Mouse (Mus musculus): ENCODE measurements around the gene Vps35l. TPM values are rescaled to one million over a fixed set of nuclear protein-coding genes. Genes with fewer than 3 reads are reported as not detected.
A peak's percentile ranks its signal among the peaks of the same experiment; 100 is the strongest.

Vps35l gene
- polyA plus RNA-seq, 1 experiment from 2014 or later: 88.8 TPM

- H3K4me3 ChIP-seq (ENCODE audit: low read depth, low read length): no peak overlapping the region
- no peaks in the 10 kb centered on the region for H3K4me1 ChIP-seq (ENCODE audit: control insufficient read depth, insufficient read depth, low read length)
- H3K27ac ChIP-seq (ENCODE audit: low read depth, low read length): no peak overlapping the region
- H3K9me3 ChIP-seq (ENCODE audit: control insufficient read depth, low read length): no peaks in the 10 kb centered on the region
- H3K9ac ChIP-seq (replicated peaks; ENCODE audit: low read depth, low read length): no peak overlapping the region
- H3K4me2 ChIP-seq (ENCODE audit: low read depth, low read length): no peak overlapping the region
- no peaks in the 10 kb centered on the region for H3K27me3 ChIP-seq (ENCODE audit: control insufficient read depth, insufficient read depth, low read length)
- ATAC-seq (ENCODE audit: low read depth): peak; percentile 69; the same call in 1 of the 2 replicates
- 32% methylated on average over 6 of the region's 6 CpGs for WGBS
- peaks cover 25% of the 10 kb centered on the region; the same call in 1 of the 2 replicates for H3K36me3 ChIP-seq (ENCODE audit: control insufficient read depth, insufficient read depth, low read length)
These were observed 38.5 kb downstream of the Vps35l start for GRCm38 (mm10) chr7:118778561-118778960.

- no peak overlapping the region for H3K27ac ChIP-seq (ENCODE audit: low read depth, low read length)
- WGBS: 90% methylated on average over 11 of the region's 11 CpGs
- H3K36me3 ChIP-seq (ENCODE audit: control insufficient read depth, insufficient read depth, low read length): peaks cover 39% of the 10 kb centered on the region
- no peaks in the 10 kb centered on the region for H3K27me3 ChIP-seq (ENCODE audit: control insufficient read depth, insufficient read depth, low read length)
- no peak overlapping the region for H3K4me2 ChIP-seq (ENCODE audit: low read depth, low read length)
- ATAC-seq (ENCODE audit: low read depth): no peak
- H3K4me3 ChIP-seq (ENCODE audit: low read depth, low read length): no peak overlapping the region
- no peaks in the 10 kb centered on the region for H3K9me3 ChIP-seq (ENCODE audit: control insufficient read depth, low read length)
- no peaks in the 10 kb centered on the region for H3K4me1 ChIP-seq (ENCODE audit: control insufficient read depth, insufficient read depth, low read length)
- H3K9ac ChIP-seq (replicated peaks; ENCODE audit: low read depth, low read length): no peak overlapping the region
These were observed 43.4 kb downstream of the Vps35l start for GRCm38 (mm10) chr7:118783305-118784001.

- no peak overlapping the region for H3K27ac ChIP-seq (ENCODE audit: low read depth, low read length)
- WGBS: 89% methylated on average over 6 of the region's 6 CpGs
- peaks cover 35% of the 10 kb centered on the region for H3K36me3 ChIP-seq (ENCODE audit: control insufficient read depth, insufficient read depth, low read length)
- ATAC-seq (ENCODE audit: low read depth): no peak
- no peaks in the 10 kb centered on the region for H3K27me3 ChIP-seq (ENCODE audit: control insufficient read depth, insufficient read depth, low read length)
- no peaks in the 10 kb centered on the region for H3K4me1 ChIP-seq (ENCODE audit: control insufficient read depth, insufficient read depth, low read length)
- H3K4me2 ChIP-seq (ENCODE audit: low read depth, low read length): no peak overlapping the region
- H3K4me3 ChIP-seq (ENCODE audit: low read depth, low read length): no peak overlapping the region
- H3K9ac ChIP-seq (replicated peaks; ENCODE audit: low read depth, low read length): no peak overlapping the region
- H3K9me3 ChIP-seq (ENCODE audit: control insufficient read depth, low read length): no peaks in the 10 kb centered on the region
These were observed 46.1 kb downstream of the Vps35l start for GRCm38 (mm10) chr7:118786091-118786490.

GRCm38 (mm10) chr7:118787326-118787725, 47.3 kb downstream of the Vps35l start:
- H3K27me3 ChIP-seq (ENCODE audit: control insufficient read depth, insufficient read depth, low read length): no peaks in the 10 kb centered on the region

DNA sequence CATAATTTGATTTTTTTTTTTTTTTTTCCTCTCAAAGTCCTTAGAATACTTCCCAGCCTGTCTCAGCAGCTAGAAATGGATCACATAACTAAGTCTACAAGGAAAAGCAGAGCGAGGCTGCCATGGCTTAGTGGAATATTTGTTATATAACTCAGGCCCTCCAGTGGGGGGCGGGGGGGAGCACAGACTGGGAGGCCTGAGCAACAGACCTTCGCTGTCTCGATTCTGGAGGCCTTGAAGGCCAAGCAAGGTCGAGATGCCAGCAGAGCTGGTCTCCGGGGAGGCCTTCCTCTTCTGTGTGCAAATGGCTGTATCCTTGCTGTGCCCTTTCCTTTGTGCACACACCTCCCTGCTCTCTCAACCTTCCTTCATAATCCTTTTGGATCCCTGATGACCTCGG, 48.5 kb downstream of the Vps35l start:
- H3K9me3 ChIP-seq (ENCODE audit: control insufficient read depth, low read length): no peaks in the 10 kb centered on the region
- peaks cover 47% of the 10 kb centered on the region for H3K36me3 ChIP-seq (ENCODE audit: control insufficient read depth, insufficient read depth, low read length)
- H3K4me2 ChIP-seq (ENCODE audit: low read depth, low read length): no peak overlapping the region
- H3K4me1 ChIP-seq (ENCODE audit: control insufficient read depth, insufficient read depth, low read length): no peaks in the 10 kb centered on the region
- H3K9ac ChIP-seq (replicated peaks; ENCODE audit: low read depth, low read length): no peak overlapping the region
- no peak for ATAC-seq (ENCODE audit: low read depth)
- H3K27me3 ChIP-seq (ENCODE audit: control insufficient read depth, insufficient read depth, low read length): no peaks in the 10 kb centered on the region
- no peak overlapping the region for H3K4me3 ChIP-seq (ENCODE audit: low read depth, low read length)
- 72% methylated on average over 7 of the region's 7 CpGs for WGBS
- no peak overlapping the region for H3K27ac ChIP-seq (ENCODE audit: low read depth, low read length)

More at GRCm38 (mm10) chr7:118787326-118787725, 47.3 kb downstream of the Vps35l start:
- Histone ChIP-seq H3K4me2 (ENCODE audit: low read depth, low read length) (no peak overlapping the region), H3K4me1 (ENCODE audit: control insufficient read depth, insufficient read depth, low read length) (no peaks in the 10 kb centered on the region), H3K4me3 (ENCODE audit: low read depth, low read length) (no peak overlapping the region), H3K27ac (ENCODE audit: low read depth, low read length) (no peak overlapping the region), H3K9ac (replicated peaks; ENCODE audit: low read depth, low read length) (no peak overlapping the region), H3K9me3 (ENCODE audit: control insufficient read depth, low read length) (no peaks in the 10 kb centered on the region), H3K36me3 (ENCODE audit: control insufficient read depth, insufficient read depth, low read length) (peaks cover 38% of the 10 kb centered on the region)
- ATAC-seq (ENCODE audit: low read depth): no peak
- WGBS: 96% methylated on average over 5 of the region's 5 CpGs

- H3K9me3 ChIP-seq (ENCODE audit: control insufficient read depth, low read length): no peaks in the 10 kb centered on the region
- H3K27me3 ChIP-seq (ENCODE audit: control insufficient read depth, insufficient read depth, low read length): no peaks in the 10 kb centered on the region
- no peak for ATAC-seq (ENCODE audit: low read depth)
- no peaks in the 10 kb centered on the region for H3K4me1 ChIP-seq (ENCODE audit: control insufficient read depth, insufficient read depth, low read length)
- peaks cover 37% of the 10 kb centered on the region for H3K36me3 ChIP-seq (ENCODE audit: control insufficient read depth, insufficient read depth, low read length)
- no peak overlapping the region for H3K27ac ChIP-seq (ENCODE audit: low read depth, low read length)
- no peak overlapping the region for H3K4me2 ChIP-seq (ENCODE audit: low read depth, low read length)
- H3K9ac ChIP-seq (replicated peaks; ENCODE audit: low read depth, low read length): no peak overlapping the region
- 85% methylated on average over 5 of the region's 5 CpGs for WGBS
- H3K4me3 ChIP-seq (ENCODE audit: low read depth, low read length): no peak overlapping the region
These were observed 50.3 kb downstream of the Vps35l start for GRCm38 (mm10) chr7:118790292-118790691.

DNA sequence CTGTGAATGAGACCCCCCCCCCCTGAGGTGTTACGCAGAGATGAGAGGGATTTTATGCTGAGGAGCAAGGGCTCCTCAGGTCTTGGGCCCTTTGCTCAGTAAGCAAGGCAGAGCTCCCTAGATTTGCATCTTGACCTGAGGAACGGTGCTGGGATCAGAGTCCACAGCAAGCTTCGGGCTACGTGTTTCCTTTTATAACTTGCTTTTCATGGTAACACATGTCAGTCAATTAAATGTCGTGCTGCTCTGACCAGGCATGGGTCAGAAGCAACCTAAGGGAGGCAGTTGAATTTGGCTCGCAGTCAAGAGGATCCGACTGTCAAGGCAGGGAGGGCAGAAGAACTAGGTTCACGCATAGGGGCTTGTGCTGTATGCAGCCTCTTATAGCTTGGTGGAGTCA, 53.9 kb downstream of the Vps35l start:
- H3K36me3 ChIP-seq (ENCODE audit: control insufficient read depth, insufficient read depth, low read length): peaks cover 38% of the 10 kb centered on the region

DNA sequence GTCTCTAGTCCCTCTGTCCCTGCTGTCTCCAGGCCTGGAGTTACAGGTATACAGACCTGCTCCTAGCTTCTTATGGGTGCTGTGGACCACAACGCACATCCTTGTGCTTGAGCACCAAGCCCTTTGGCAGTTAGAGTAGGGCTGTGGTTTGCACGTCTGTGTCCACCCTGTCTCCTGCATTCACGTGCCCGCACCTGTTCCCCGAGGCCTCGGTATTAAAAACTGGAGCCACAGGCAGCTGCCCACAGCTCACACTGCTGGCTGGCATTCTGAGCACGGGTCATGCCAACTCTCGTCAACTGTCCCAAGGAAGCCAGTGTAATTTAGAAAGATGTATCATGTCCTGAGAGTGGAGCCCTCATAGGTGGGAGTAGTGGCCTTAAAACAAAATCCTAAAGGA, 55.8 kb downstream of the Vps35l start:
- H3K9ac ChIP-seq (replicated peaks; ENCODE audit: low read depth, low read length): no peak overlapping the region
- peaks cover 50% of the 10 kb centered on the region for H3K36me3 ChIP-seq (ENCODE audit: control insufficient read depth, insufficient read depth, low read length)
- no peaks in the 10 kb centered on the region for H3K4me1 ChIP-seq (ENCODE audit: control insufficient read depth, insufficient read depth, low read length)
- no peak overlapping the region for H3K27ac ChIP-seq (ENCODE audit: low read depth, low read length)
- ATAC-seq (ENCODE audit: low read depth): no peak
- H3K4me2 ChIP-seq (ENCODE audit: low read depth, low read length): no peak overlapping the region
- 94% methylated on average over 8 of the region's 8 CpGs for WGBS
- no peaks in the 10 kb centered on the region for H3K9me3 ChIP-seq (ENCODE audit: control insufficient read depth, low read length)
- no peaks in the 10 kb centered on the region for H3K27me3 ChIP-seq (ENCODE audit: control insufficient read depth, insufficient read depth, low read length)
- no peak overlapping the region for H3K4me3 ChIP-seq (ENCODE audit: low read depth, low read length)

More for the DNA sequence above, 53.9 kb downstream of the Vps35l start:
- Histone ChIP-seq H3K4me1 (ENCODE audit: control insufficient read depth, insufficient read depth, low read length) (no peaks in the 10 kb centered on the region), H3K27me3 (ENCODE audit: control insufficient read depth, insufficient read depth, low read length) (no peaks in the 10 kb centered on the region), H3K9me3 (ENCODE audit: control insufficient read depth, low read length) (no peaks in the 10 kb centered on the region), H3K4me3 (ENCODE audit: low read depth, low read length) (no peak overlapping the region), H3K4me2 (ENCODE audit: low read depth, low read length) (no peak overlapping the region), H3K27ac (ENCODE audit: low read depth, low read length) (no peak overlapping the region), H3K9ac (replicated peaks; ENCODE audit: low read depth, low read length) (no peak overlapping the region)
- no peak for ATAC-seq (ENCODE audit: low read depth)
- WGBS: 83% methylated on average over 8 of the region's 8 CpGs

DNA sequence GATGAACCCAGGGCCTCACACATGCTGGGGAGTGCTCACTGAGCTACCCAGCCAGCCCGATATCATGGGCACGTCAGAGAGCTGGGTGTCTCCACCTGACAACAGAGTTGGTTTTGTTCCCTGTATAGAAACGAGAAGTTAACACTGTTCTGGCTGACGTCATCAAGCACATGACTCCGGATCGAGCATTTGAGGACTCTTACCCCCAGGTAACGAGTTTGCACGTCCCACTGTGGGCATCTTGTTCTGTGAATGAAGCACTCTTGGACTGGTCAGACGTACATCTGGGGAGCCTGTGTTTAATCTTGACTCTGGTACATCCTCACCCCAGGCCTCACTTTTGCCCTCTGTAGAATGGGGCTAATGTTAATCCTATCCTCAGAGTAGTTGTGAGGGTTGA, 56.8 kb downstream of the Vps35l start:
- no peak for ATAC-seq (ENCODE audit: low read depth)
- peaks cover 45% of the 10 kb centered on the region for H3K36me3 ChIP-seq (ENCODE audit: control insufficient read depth, insufficient read depth, low read length)
- H3K27me3 ChIP-seq (ENCODE audit: control insufficient read depth, insufficient read depth, low read length): no peaks in the 10 kb centered on the region
- H3K4me2 ChIP-seq (ENCODE audit: low read depth, low read length): no peak overlapping the region
- 92% methylated on average over 9 of the region's 9 CpGs for WGBS
- H3K4me1 ChIP-seq (ENCODE audit: control insufficient read depth, insufficient read depth, low read length): no peaks in the 10 kb centered on the region
- H3K27ac ChIP-seq (ENCODE audit: low read depth, low read length): no peak overlapping the region
- no peak overlapping the region for H3K4me3 ChIP-seq (ENCODE audit: low read depth, low read length)
- no peaks in the 10 kb centered on the region for H3K9me3 ChIP-seq (ENCODE audit: control insufficient read depth, low read length)
- no peak overlapping the region for H3K9ac ChIP-seq (replicated peaks; ENCODE audit: low read depth, low read length)

All from neural tube, embryonic 14.5 days (tissue).